Mouse (Mus musculus) heart, adult 8-10 months (tissue): ENCODE measurements around the gene Blm. TPM values are rescaled to one million over a fixed set of nuclear protein-coding genes. Genes with fewer than 3 reads are reported as not detected.

ENCODE experiments used
- DNase-seq: peaks from one replicate; pipeline ENCODE4 v3.0.0; 2022; ENCODE audit warnings: low spot score
- total RNA-seq, 4 experiments: library from RNA; stranded (reverse); gene quantifications; 2 replicates each; pipeline ENCODE4 v1.2.4; 2022

Blm gene
- total RNA-seq, 4 experiments from 2014 or later = 0.57 to 1.7 (median 1.2) TPM

DNA sequence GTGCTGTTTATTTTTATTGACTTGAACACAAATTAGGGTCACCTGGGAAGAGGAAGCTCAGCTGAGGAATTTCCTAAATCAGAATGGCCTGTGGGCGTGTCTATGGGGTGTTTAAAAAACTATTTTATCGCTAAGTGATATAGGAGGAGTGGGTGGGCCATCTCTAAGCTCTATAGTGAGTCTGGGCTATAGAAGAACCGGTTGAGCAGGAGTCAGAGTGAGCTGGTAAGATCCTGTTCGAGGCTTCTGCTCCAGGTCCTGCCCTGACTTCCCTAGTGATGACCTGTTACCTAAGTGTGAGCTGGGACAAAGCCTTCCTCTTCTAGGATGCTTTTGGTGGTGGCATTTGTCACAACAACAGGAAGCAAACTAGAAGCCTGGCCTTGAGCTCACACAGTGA, 94.2 kb downstream of the Blm start:
- DNase-seq = no peak

DNA sequence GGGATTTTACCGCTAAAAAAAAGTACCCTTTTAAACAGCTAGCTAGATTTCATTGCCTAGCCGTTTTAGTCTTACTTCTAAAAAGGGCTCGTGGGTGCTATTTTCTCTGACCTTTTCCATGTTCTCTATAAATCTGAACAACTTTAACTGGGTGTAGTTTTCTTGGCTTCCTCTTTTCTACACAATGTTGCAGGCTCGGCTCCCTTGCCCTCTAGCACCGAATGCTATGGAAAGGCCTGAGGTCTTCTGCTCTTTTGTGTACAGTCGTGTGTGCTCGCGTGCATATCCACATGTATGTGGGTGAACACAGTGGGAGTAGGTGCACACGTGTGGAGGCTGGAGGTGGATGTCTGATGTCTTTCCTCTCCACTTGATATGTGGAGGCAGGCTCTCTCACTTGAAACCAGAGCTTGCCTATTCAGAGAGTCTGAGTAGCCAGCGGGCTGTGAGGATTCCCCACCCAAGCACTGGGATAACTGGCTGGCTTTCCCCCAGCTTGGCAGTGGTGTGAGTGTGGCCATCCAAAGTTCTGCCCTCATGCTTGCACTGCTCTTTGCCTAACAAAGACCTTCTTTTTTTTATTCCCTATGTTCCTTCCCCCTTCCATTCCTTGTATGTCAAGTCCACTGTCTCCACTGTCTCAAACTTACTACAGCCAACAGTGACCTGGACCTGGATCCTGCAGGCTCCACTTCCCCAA, 95.0 kb downstream of the Blm start:
- no peak for DNase-seq

DNA sequence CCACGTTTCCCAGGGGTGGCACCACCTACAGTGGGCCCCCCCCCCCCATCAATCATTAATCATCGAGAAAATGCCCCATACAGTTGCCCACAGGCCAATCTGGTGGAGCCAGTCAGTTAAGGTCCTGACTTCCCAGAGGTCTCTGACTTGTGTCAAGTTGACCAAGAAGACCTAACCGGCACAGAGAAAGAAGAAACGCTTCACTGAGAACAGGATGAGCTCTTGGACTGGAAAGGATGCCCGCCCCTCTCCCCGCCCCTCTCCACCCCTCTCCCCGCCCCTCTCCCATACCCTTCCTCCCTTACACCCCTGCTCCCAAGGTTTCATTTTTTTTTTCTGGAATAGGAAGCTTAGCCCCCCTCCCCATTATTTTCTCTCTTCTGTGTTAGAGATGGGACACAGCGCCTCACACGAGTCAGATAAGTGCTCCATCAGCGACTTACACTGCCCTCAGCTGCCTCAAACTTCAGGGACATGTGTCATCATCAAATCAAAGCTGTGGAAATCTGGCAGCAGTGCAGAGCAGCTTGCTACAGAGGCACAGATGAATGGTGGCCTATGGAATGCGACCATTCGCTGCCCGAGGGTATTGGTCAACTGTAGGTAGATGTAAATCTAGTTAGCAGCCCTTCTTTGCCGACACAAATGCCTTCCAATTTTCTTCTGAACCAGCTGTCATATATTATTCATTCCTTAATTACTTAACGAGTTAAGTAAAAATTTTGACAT, 95.7 kb downstream of the Blm start:
- DNase-seq = no peak

DNA sequence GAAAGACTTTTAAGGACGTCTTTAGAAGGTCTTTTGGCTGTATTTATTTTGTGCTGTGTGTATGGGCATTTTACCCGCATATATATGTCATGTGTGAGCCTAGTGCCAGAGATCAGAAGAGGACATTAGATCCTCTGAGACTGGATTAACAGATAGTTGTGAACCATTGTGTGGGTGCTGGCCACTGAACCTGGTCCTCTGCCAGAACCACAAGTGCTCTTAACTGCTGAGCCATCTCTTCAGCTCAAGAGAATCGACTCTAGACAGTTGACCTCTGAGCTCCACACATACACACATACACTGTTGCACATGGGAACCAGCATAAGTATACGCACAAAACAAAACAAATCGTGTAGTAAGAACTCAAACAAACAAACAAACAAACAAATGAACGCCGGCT, 98.3 kb downstream of the Blm start:
- no peak for DNase-seq

DNA sequence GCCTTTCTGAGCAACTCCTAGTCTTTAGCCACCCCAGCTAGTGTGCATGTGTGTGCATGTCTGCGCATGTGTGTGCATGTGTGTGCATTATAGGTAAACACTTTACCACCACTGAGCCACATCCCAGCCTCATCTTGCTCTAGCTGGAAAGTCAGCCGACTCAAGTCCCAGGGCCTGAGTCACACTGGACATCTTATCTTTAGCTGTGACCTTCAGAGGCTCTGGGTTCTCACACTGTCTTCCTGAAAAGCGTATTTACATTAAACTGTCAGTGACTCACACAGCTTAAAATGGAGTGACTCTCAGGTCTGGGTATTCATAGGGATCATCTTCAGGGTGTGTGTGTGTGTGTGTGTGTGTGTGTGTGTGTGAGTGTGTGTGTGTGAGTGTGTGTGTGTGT, 99.3 kb downstream of the Blm start:
- DNase-seq = no peak

DNA sequence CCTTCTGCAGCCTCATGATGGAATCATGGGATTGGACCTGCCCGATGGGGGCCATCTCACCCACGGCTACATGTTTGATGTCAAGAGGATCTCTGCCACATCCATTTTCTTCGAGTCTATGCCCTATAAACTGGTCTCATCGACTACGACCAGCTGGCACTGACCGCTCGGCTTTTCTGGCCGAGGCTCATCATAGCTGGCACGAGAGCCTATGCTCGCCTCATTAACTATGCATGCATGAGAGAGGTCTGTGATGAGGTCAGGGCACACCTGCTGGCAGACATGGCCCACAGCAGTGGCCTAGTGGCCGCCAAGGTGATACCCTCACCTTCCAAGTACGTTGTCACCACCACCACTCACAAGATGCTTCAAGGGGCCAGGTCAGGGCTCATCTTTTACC, 105.3 kb downstream of the Blm start:
- no peak for DNase-seq

DNA sequence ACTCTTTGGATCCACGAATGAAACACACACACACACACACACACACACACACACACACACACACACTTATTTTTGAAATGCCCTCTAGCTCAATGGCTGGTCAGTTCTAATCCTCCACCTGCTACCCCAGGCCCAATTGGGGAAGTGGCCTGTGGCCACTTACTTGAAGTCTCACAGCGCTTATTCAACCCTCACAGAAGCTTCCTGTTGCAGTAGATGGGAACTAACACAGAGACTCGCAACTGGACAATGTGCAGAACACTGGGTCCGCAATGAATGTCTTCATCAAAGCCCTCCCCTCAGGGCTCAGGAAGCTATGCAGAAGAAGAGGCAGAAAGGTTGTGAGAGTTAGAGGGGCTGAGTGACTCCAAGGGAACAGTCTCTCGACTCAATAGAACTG, 107.2 kb downstream of the Blm start:
- no peak for DNase-seq

DNA sequence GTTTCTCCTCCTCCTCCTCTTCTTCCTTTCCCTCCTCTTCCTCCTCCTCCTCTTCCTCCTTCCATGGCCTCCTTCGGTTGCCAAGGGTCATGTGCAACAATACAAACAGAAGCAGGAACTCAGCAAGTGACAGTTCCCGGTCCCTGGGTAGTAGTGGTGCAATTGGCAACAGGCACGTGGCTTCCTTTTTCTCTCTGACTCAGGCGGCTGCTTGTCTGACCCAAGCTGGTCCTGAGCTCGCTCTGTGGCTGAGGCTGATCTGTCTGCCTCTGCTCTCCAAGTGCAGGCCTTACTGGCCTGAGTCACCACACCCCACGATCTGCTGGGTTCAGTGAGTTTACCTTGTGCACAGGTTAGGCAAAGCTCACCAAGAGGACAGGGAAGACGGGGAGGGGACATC, 108.6 kb downstream of the Blm start:
- DNase-seq = no peak

DNA sequence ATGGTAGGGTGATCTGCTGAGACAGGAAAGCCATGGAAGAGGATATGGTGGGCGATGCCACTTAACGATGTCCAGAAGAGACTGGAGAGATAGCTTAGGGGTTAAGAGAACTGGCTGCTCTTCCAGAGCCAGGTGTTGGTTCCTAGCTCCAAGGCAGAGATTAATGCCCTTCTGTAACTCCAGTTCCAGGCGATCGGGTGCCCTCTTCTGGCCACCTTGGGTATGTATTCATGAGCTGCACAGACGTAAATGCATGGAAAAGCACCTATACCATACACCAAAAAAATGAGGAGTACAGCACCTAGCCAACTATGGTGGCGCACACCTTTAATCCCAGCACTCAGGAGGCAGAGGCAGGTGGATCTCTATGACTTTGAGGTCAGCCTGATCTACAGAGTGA, 110.2 kb downstream of the Blm start:
- DNase-seq = no peak

DNA sequence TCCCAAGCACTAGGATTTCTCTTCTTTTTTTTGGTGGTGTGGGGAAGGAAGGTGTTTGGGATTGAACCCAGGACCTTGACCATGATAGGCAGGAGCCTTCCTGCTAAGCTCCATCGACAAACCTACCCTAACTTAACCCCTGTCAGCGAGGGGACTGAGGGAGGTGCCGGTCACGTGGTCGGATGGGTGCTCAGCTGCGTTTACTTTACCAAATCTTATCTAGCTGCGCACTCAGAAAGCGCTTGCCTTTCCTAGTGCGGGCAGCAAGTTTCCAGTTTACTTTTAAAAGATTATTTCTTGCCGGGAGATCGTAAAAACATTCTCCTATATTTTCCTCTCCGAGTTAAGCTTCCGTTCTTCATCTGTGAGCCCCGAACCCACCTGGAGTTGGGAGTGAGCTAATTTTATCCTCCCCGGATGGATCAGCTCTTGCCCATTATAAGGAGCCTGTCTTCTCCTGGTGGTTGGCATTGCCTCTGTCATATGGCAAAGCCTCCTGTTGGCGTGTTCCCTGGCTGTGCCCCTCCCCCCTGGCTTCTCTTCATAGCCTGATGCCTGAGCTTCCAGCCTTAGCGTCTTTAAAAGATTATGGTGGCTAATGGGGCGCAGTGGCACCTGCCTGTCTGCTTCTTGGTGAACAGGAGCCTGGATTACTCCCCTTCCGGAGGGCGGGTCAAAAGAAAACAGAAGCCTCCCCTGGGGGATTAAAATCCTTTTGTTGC, 112.0 kb downstream of the Blm start:
- peak; percentile 46 for DNase-seq

DNA sequence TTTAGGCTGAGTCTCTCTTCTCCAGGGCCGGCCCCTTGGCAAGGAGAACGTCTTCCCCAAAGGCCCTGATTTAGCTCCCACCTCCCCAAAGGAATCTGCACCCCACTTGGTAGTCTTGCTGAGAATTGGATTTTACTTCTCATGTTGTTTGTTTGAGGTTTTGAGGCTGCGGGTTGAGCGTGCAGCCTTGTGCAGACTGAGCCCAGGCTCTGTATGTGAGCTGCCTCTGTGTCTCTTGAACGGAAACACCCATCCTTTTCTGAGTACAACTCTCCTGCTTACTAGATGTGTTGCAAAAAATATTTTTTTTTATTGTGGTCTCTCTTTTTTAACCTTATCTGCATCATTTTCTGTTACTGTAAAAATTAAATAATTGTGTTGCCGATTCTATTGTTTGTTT, 113.3 kb downstream of the Blm start:
- DNase-seq = no peak

DNA sequence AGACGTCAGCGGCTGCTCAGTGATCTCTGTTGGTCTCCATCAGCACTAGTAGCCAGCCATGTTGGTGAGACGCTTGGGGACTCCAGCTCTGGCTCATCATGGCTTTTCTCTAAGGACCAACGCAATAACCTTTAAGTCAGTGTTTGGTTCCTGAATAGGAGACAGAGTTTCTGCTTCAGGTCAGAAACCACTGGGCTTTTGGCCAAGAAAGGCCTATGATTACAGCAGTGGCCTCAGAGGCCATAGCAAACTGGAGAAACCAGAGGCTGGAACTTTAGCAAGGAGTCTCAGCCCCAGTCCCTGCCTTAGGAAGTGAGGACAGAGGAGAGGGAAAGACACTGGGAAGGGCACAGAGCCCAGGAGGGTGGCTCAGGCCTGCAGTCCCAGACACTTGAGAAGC, 114.3 kb downstream of the Blm start:
- DNase-seq = no peak

DNA sequence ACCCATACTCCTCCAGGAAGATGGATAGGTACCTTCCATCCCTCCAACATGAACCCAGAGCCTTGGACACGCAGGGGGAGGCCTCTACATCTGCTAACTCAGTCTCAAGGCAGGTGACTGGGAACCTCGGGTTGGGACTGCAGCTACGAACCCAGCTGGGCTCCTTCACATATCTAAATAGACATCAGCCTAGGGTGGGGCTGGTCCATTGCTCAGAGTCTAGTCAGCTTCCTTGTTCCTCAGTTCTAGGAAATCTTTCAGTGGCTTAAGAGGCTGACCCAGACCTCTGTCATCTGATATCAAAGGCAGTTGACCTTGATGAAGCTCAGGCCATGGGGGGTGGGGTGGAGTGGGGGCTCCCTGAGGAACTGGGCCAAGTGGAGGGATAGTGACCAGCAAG, 115.6 kb downstream of the Blm start:
- DNase-seq = no peak

DNA sequence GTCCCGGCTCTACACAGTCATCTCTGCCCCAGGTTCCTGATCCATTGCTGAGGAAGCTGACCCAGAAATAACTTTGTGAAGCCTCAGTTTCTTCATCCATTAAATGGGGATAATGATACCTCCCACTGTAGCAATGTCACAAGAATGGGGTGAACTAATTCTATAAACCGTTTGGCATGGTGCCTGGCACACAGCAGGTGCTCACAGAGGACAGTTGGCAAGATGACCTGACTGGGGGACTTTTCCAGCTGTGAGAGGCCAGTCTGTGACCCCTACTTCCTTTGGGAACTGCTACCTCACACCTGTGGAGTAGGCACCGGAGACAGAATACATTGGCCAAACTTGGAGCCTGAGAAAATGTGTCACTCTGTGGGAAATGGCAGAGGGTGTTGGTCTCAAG, 116.9 kb downstream of the Blm start:
- no peak for DNase-seq

DNA sequence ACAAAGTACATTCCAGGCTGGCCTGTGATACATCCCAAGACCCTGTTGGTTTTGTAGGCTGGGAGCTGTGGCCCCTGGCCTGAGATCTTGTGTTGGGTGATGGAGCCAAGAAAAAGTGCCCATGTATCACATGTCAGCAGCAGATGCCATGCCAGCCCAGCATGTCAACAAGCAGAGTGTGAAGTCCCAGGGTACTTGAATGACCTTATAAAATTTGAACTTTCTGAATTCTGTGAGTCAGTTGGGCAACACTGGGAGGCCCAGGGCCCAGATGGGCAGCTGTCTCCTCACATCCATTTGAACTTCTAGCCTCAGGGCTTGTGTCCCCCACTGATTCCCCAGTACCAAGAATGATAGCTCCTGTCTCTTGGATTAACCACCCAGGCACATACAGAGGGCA, 117.3 kb downstream of the Blm start:
- DNase-seq = no peak

DNA sequence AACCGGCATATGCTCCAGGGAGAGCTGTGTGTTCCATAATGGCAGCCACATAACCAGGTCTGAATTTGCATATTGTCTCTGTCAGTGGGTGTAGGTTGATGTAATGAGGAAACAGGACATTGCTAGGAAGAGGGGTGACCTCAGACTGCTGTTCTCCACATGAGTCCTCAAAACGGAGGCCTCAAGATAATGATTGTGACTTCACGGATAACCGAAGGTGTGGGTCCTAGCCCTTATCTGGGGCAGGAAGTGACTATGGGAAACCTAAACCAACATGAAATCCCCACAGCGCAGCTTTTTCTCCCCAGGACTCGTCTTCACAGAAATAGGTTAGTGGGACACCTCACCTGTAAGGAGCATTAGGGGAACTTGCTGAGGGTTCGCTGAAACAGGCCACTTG, 118.0 kb downstream of the Blm start:
- no peak for DNase-seq

DNA sequence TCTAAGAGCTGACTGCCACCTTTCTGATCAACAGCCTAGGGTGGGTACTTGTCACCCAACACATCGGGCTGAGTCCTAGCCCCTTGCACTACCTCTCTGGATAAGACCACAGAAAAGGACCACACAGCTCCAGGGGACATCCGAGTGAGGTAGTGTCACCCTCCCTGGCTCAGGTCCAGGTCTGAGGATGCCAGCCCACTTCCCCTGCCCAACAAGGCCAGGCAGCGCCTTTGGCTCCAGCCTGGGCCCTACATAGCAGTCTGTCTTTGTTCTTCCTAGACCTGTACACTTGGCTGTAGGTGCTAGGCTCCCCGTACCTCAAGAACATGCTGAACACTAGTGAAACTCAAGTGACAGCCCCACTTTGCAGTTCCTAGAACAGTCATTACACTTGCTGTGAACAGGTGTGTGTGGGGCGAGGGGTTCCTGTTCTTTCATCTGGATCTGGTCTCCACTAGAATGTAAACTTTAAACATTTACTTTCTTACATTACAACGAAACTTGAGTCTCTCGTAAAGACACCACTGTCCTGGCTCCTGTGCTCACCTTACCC, 120.5 kb downstream of the Blm start:
- no peak for DNase-seq

DNA sequence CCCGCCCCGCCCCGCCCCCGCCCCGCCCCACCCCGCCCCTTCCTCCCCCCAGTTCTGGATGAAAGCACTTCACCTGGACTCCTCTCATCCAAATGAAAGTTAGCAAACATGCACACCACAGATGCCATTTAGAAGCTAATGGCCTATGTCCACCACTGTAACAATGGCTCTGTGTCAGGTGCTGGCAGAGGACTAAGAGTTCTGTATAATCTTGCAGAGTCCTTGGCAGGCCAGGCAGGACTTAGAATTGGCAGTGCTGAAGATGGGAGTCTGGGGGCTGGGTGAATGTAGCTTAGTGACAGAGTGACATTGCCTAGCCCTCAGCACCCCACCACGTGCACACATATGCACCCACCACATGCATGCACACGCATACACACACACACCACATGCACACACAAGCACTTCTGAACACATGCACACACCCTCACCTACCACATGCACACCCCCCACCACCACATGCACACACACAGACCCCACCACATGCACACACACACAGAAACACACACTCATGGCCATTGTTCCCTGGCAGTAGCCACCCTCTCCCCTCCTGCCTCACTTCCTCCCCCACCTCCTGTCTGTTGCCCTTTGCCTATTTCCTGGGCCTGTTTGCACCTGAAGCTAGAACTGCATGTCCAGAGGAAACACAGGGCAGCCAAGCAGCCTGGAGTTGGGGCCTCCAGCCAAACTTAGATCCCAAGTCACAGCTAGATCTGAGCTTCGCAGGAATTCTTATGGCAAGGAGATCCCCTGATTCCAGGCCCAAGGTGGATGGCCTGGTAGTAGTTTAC, 121.2 kb downstream of the Blm start:
- DNase-seq = no peak

DNA sequence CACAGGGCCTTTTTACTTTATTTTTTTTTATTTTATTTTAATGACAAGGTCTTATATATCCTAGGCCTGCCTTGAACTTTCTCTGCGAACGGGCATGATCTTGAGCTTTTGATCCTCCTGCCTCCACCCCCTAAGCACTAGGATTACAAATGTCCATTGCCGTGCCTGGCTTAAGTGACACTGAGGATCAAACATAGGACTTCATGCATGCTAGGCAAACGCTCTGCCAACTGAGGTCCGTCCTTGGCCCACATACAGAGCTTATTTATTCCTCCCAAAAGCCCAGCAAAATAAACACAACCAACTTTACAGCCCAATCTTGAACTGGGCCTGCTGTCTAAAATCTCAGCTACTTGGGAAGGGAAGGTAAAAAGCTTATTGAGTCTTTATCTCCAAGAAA, 122.1 kb downstream of the Blm start:
- DNase-seq = no peak

DNA sequence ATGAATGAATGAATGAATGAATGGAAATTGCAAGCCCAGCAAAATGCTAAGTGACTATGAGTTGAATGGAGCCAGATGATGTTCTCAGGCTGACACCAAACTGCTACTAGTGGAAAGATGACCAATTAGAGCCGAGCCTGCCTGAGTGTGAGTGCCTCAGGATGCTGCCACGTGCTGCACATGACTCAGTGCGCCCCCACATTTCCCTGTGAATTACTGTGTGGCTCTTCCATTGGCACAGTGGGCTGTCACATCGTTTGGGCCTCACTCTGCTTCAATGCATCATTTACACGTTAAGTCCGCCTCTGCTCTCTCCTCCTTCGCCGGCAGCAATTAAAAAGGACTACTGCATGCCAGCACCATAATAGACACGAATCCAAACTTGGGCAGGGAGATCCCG, 122.6 kb downstream of the Blm start:
- no peak for DNase-seq

DNA sequence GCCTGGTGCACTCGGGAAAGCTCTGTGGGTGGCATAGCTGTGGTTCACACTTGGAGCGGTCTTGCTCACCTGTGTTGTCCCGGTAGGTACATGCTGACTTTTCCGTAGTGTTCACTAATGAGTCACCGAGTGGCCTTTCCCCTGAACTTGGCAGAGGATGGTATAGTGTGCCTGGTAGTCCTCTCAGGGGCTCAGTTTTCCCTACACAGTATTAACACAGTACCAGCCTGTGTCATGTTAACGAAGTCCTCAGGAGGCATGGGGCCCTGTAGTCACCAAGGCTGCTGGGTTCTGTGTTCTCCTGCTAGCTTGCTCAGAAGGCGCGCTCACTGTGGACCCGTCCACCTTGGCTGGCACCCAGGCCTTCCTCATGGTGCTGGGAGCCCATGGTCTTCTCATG, 124.5 kb downstream of the Blm start:
- DNase-seq = no peak

DNA sequence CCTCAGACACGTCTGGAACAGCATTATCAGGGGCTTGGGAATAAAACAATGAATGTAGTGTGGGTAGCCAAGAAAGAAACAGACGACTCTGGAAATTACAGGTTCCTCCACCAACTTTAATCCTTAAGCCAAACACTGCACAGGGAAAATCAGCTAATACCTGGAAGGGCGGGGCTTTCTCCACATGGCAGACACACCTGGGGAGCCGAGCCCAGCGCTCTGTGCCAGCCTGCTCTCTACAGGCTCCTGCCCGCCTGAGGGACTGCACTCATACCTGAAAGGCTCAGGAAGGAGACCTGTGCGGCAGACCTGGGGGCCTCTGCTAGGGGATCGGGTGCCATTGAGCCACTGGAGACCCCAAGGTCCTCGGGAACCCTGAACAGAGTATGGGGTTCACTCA, 127.2 kb downstream of the Blm start:
- no peak for DNase-seq
